Mouse (Mus musculus): ENCODE results near the gene Pxylp1. TPM values are rescaled to one million over a fixed set of nuclear protein-coding genes. Genes with fewer than 3 reads are reported as not detected.

The Pxylp1 gene
- 1.2 and 1.6 TPM in 2 replicates for polyA plus RNA-seq (2012; rRNA removed)

GRCm38 (mm10) chr9:96892546-96892945 is at the start of gene Pxylp1:
Gene Pxylp1 (minus strand): TSS chr9:96892669.

Other genes with a start within 250 kb of the Pxylp1 start
- 0.78 TPM in 2 replicates for gene Zbtb38, start 139.8 kb downstream of the Pxylp1 start, polyA plus RNA-seq (2012; rRNA removed)
- 0.23 and 0.25 TPM in 2 replicates for gene Spsb4, start 126.2 kb upstream of the Pxylp1 start, polyA plus RNA-seq (2012; rRNA removed)
- gene Slc25a36, start 218.5 kb upstream of the Pxylp1 start, polyA plus RNA-seq (2012; rRNA removed) = 7.6 and 8.0 TPM in 2 replicates

Data from liver, embryonic 14 days (tissue).